9 mouse cellular contexts compared by ENCODE assay signal in genomic region chr1:92911721-92912138, GRCm38 (mm10). TPM values are rescaled to one million over a fixed set of nuclear protein-coding genes. Genes with fewer than 3 reads are reported as not detected.
DNase-seq lines count a peak whose midpoint lies in the region; ATAC-seq and TF ChIP-seq lines count a peak whose summit lies in the region.
"Had no signal": no experiment of that assay in that cellular context is flagged by ENCODE, and none has a peak within 500 bp of the region (broad histone marks: within the 10 kb centered on the region; RNA-seq: fewer than 3 reads in every experiment).

No protein-coding gene starts in this region.

- H3K36me3 ChIP-seq in spleen, adult 2 months (ENCODE audit: control insufficient read depth, insufficient read depth, low read length) = peaks cover 12% of the 10 kb centered on the region
- peaks cover 14% of the 10 kb centered on the region for H3K36me3 ChIP-seq in intestine, embryonic 15.5 days

- 35% methylated on average over 8 of the region's 8 CpGs for WGBS in spleen, adult 2 months
- WGBS in intestine, embryonic 15.5 days = 36% methylated on average over 8 of the region's 8 CpGs

- peaks cover 17% of the 10 kb centered on the region for H3K4me1 ChIP-seq in spleen, adult 2 months (ENCODE audit: control insufficient read depth, insufficient read depth, insufficient read length)
- peaks cover 29% of the 10 kb centered on the region for H3K4me1 ChIP-seq in intestine, embryonic 15.5 days (replicated peaks)

- peak; percentile 27 to 62 for DNase-seq in adrenal gland, adult (ENCODE audit: inconsistent age in 2 of 2, low spot score in 1 of 2)
- no peak for DNase-seq in adrenal gland, postnatal 25 days
- DNase-seq in spleen, adult 2 months (ENCODE audit: low read depth in 1 of 2, low spot score in 2 of 2) = no peak
- no peak for DNase-seq in spleen, postnatal 4 days (ENCODE audit: low spot score in 2 of 2)
- DNase-seq in naive thymus-derived CD4-positive, alpha-beta T cell, adult 2 months (ENCODE audit: low read depth) = peak; percentile 51
- no peak for DNase-seq in adrenal gland, postnatal 4 days (ENCODE audit: low spot score in 2 of 2)
- no peak for DNase-seq in frontal cortex, postnatal 36 days (ENCODE audit: low spot score in 2 of 2)

- no peak for TF ChIP-seq CTCF in spleen, adult 2 months (IDR thresholded peaks at IDR 0.05; ENCODE audit: extremely low read depth, insufficient read depth, insufficient read length, insufficient replicate concordance)

- peak overlapping the region; percentile 66; the same call in 1 of the 2 replicates for H3K27ac ChIP-seq in spleen, adult 2 months (ENCODE audit: insufficient read depth, low read length)
- H3K27ac ChIP-seq in intestine, embryonic 15.5 days = peak overlapping the region; percentile 91

- H3K9me3 ChIP-seq in intestine, embryonic 15.5 days = no peaks in the 10 kb centered on the region

- peak overlapping the region; percentile 89 for H3K4me2 ChIP-seq in intestine, embryonic 15.5 days (replicated peaks)

- TF ChIP-seq POLR2A in spleen, adult 2 months (IDR thresholded peaks at IDR 0.05; ENCODE audit: low read depth, low read length) = no peak

- no peaks in the 10 kb centered on the region for H3K27me3 ChIP-seq in spleen, adult 2 months (ENCODE audit: control insufficient read depth, insufficient read depth, low read length)
- H3K27me3 ChIP-seq in intestine, embryonic 15.5 days (replicated peaks) = no peaks in the 10 kb centered on the region

- H3K4me3 ChIP-seq in spleen, adult 2 months (ENCODE audit: extremely low read depth, insufficient read depth, insufficient read length) = peak overlapping the region; percentile 75
- H3K4me3 ChIP-seq in intestine, embryonic 15.5 days (replicated peaks) = peak overlapping the region; percentile 76

- ATAC-seq in intestine, embryonic 15.5 days = peak; percentile 19

- H3K9ac ChIP-seq in intestine, embryonic 15.5 days = peak overlapping the region; percentile 89

RNA-seq across cellular contexts. Expression of gene Rnpepl1, which starts 1.1 kb away (rescaled TPM):
- 93.6 and 108 TPM in 2 replicates for total RNA-seq in adrenal gland, postnatal 25 days (2021)
- 164 and 234 TPM in 2 replicates for polyA plus RNA-seq in spleen, adult 2 months (2012; rRNA removed)
- polyA plus RNA-seq in intestine, embryonic 15.5 days (2015; fragmentation: Nextera tagmentation; extraction: Ambion mirVana) = 40.6 and 56.1 TPM in 2 replicates
- 10 to 100 TPM; 74.3 to 74.6 TPM for total RNA-seq in adrenal gland, postnatal 4 days (2021)

RNA-seq across cellular contexts. Expression of gene Dusp28, which starts 4.9 kb away (rescaled TPM):
- total RNA-seq in adrenal gland, postnatal 25 days (2021) = 11.2 and 15.2 TPM in 2 replicates
- polyA plus RNA-seq in spleen, adult 2 months (2012; rRNA removed) = 12.7 and 23.3 TPM in 2 replicates
- 14.1 and 14.7 TPM in 2 replicates for polyA plus RNA-seq in intestine, embryonic 15.5 days (2015; fragmentation: Nextera tagmentation; extraction: Ambion mirVana)
- total RNA-seq in adrenal gland, postnatal 4 days (2021) = 10 to 100 TPM; 11.6 to 13.2 TPM

RNA-seq across cellular contexts. Expression of gene Ankmy1, which starts 9.0 kb away (rescaled TPM):
- 0.52 and 1.5 TPM in 2 replicates for total RNA-seq in adrenal gland, postnatal 25 days (2021)
- 0.18 and 0.19 TPM in 2 replicates for polyA plus RNA-seq in spleen, adult 2 months (2012; rRNA removed)
- 0.16 and 0.34 TPM in 2 replicates for polyA plus RNA-seq in intestine, embryonic 15.5 days (2015; fragmentation: Nextera tagmentation; extraction: Ambion mirVana)
- total RNA-seq in adrenal gland, postnatal 4 days (2021) = 1 to 10 TPM; 1.2 TPM
- total RNA-seq: hematopoietic stem cell, adult 5-6 weeks had no signal

RNA-seq across cellular contexts. Expression of gene Capn10, which starts 22.4 kb away (rescaled TPM):
- 25.3 and 28.8 TPM in 2 replicates for total RNA-seq in adrenal gland, postnatal 25 days (2021)
- polyA plus RNA-seq in spleen, adult 2 months (2012; rRNA removed) = 14.3 and 18.9 TPM in 2 replicates
- 28.2 and 34.4 TPM in 2 replicates for polyA plus RNA-seq in intestine, embryonic 15.5 days (2015; fragmentation: Nextera tagmentation; extraction: Ambion mirVana)
- 10 to 100 TPM; 32.5 to 34.7 TPM for total RNA-seq in adrenal gland, postnatal 4 days (2021)

RNA-seq across cellular contexts. Expression of gene Gpr35, which starts 38.9 kb away (rescaled TPM):
- total RNA-seq in adrenal gland, postnatal 25 days (2021) = 0.33 and 0.49 TPM in 2 replicates
- polyA plus RNA-seq in spleen, adult 2 months (2012; rRNA removed) = 19.1 and 20.7 TPM in 2 replicates
- polyA plus RNA-seq in intestine, embryonic 15.5 days (2015; fragmentation: Nextera tagmentation; extraction: Ambion mirVana) = 8.9 and 9.1 TPM in 2 replicates
- under 1 TPM; 0.62 to 0.76 TPM for total RNA-seq in adrenal gland, postnatal 4 days (2021)

Comparison
In these comparisons a context has a peak if more than half of its experiments do, and no peak if none do; other contexts are left out.
1. DNase-seq: peak in adrenal gland, adult (2 of 2) and naive thymus-derived CD4-positive, alpha-beta T cell, adult 2 months (single experiment); none in adrenal gland, postnatal 25 days (single experiment), spleen, adult 2 months (0 of 2), spleen, postnatal 4 days (0 of 2), adrenal gland, postnatal 4 days (0 of 2) and frontal cortex, postnatal 36 days (0 of 2).